Mouse (Mus musculus) intestine, postnatal 0 days (tissue): Measurements from ENCODE around the gene Mylpf. TPM values are rescaled to one million over a fixed set of nuclear protein-coding genes. Genes with fewer than 3 reads are reported as not detected.
A peak's percentile ranks its signal among the peaks of the same experiment; 100 is the strongest.

Source experiments
- ATAC-seq: fragments of 200-750 bp; cut with Nextera tagmentation; 2 replicates; pipeline ENCODE4 v1.8.0; 2017; ENCODE audit warnings: mild to moderate bottlenecking, moderate TSS enrichment, moderate library complexity
- H3K27ac ChIP-seq: fragments of 300-500 bp; sonication (generic); 2 replicates; pipeline ENCODE4 v1.5.1; 2014; ENCODE audit warnings: mild to moderate bottlenecking, low read depth, low read length, moderate library complexity
- H3K27me3 ChIP-seq: fragments of 300-500 bp; sonication (generic); replicated peaks from 2 replicates; pipeline ENCODE4 v1.6.1; 2014; ENCODE audit warnings: low read length, mixed read lengths; ENCODE audit not compliant: control insufficient read depth, insufficient read depth
- H3K36me3 ChIP-seq: fragments of 300-500 bp; sonication (generic); 2 replicates; pipeline ENCODE4 v1.6.1; 2014; ENCODE audit warnings: mild to moderate bottlenecking, moderate library complexity; ENCODE audit not compliant: control insufficient read depth, insufficient read depth
- H3K4me1 ChIP-seq: fragments of 300-500 bp; sonication (generic); replicated peaks from 2 replicates; pipeline ENCODE4 v1.6.1; 2014; ENCODE audit warnings: antibody characterized with exemption, low read length, mixed read lengths; ENCODE audit not compliant: control insufficient read depth, insufficient read depth
- H3K4me2 ChIP-seq: fragments of 300-500 bp; sonication (generic); replicated peaks from 2 replicates; pipeline ENCODE4 v1.6.1; 2014; ENCODE audit warnings: low read depth, mild to moderate bottlenecking, moderate library complexity
- H3K4me3 ChIP-seq: fragments of 300-500 bp; sonication (generic); 2 replicates; pipeline ENCODE4 v1.5.1; 2014; ENCODE audit warnings: low read depth, low read length
- H3K9ac ChIP-seq: fragments of 300-500 bp; sonication (generic); 2 replicates; pipeline ENCODE4 v1.6.1; 2014; ENCODE audit warnings: mild to moderate bottlenecking, low read depth, low read length
- H3K9me3 ChIP-seq: fragments of 300-500 bp; sonication (generic); 2 replicates; pipeline ENCODE4 v1.6.1; 2016; ENCODE audit warnings: mixed run types; ENCODE audit not compliant: control insufficient read depth
- CTCF ChIP-seq: sonication (generic); IDR thresholded peaks from 2 replicates; pipeline ENCODE4 v1.5.1; 2016; ENCODE audit warnings: low read depth, mild to moderate bottlenecking, control low read depth, antibody characterized with exemption, moderate library complexity
- WGBS: fragments of 180-500 bp; shearing (Covaris S2); extraction: QIAGEN DNeasy Blood & Tissue Kit; methylation state at CpG from one replicate; pipeline ENCODE4 v1.1.7; 2014; 5-methylcytosine and 5-hydroxymethylcytosine counted together
- polyA plus RNA-seq: library from polyadenylated mRNA; unstranded; fragments of >200 nt; fragmentation: Nextera tagmentation; extraction: Ambion mirVana; gene quantifications from 2 replicates; pipeline ENCODE4 v1.2.1, GENCODE M21; 2015

Mylpf gene
- polyA plus RNA-seq, 1 experiment from 2014 or later = 10.7 TPM

- ATAC-seq = 0 out of 2 replicates have a peak, but pooled peaks have one; percentile 12
- WGBS = 24% methylated on average over 3 of the region's 3 CpGs
- no peak overlapping the region for H3K27ac ChIP-seq
- H3K27me3 ChIP-seq = no peaks in the 10 kb centered on the region
- H3K4me3 ChIP-seq = peak overlapping the region; percentile 97; the same call in 1 of the 2 replicates
- H3K4me1 ChIP-seq = 0 out of 2 replicates have a peak, but pooled peaks cover 5% of the 10 kb centered on the region
- H3K4me2 ChIP-seq = peak overlapping the region; percentile 86
- peaks cover 13% of the 10 kb centered on the region for H3K36me3 ChIP-seq
- no peak for TF ChIP-seq CTCF
- no peaks in the 10 kb centered on the region for H3K9me3 ChIP-seq
- no peak overlapping the region for H3K9ac ChIP-seq
Measured at GRCm38 (mm10) chr7:127231376-127231775, 22.7 kb downstream of the Mylpf start.

GRCm38 (mm10) chr7:127231826-127232621 is 23.3 kb downstream of the Mylpf start:
- Histone ChIP-seq H3K9me3 (no peaks in the 10 kb centered on the region), H3K27me3 (no peaks in the 10 kb centered on the region), H3K27ac (peak overlapping the region; percentile 91), H3K4me3 (peak overlapping the region; percentile 97), H3K9ac (peak overlapping the region; percentile 79), H3K4me1 (0 out of 2 replicates have a peak, but pooled peaks cover 5% of the 10 kb centered on the region), H3K36me3 (peaks cover 19% of the 10 kb centered on the region), H3K4me2 (peak overlapping the region; percentile 86)
- no peak for ATAC-seq
- WGBS = 3% methylated on average over 20 of the region's 20 CpGs
- no peak for TF ChIP-seq CTCF

GRCm38 (mm10) chr7:127232622-127233367 is 24.1 kb downstream of the Mylpf start, which contains the start of the genes Zfp553 and Sept1:
Zfp553 (plus strand) TSS chr7:127233061.
Sept1 (minus strand) TSS chr7:127233130.
- no peak; the same call in none of the 2 replicates for TF ChIP-seq CTCF
- Histone ChIP-seq H3K27me3 (no peaks in the 10 kb centered on the region), H3K27ac (peak within 1 kb of the TSS; percentile 91), H3K4me1 (0 out of 2 replicates have a peak, but pooled peaks cover 5% of the 10 kb centered on the region), H3K9me3 (no peaks in the 10 kb centered on the region), H3K9ac (peak within 1 kb of the TSS; percentile 79), H3K36me3 (peaks cover 22% of the 10 kb centered on the region), H3K4me3 (peak within 1 kb of the TSS; percentile 97), H3K4me2 (peak within 1 kb of the TSS; percentile 86)
- peak; percentile 88 for ATAC-seq
- WGBS = under 1% methylated on average over 64 of the region's 64 CpGs

- H3K36me3 ChIP-seq = peaks cover 28% of the 10 kb centered on the region
Measured at GRCm38 (mm10) chr7:127233368-127233749, 24.7 kb downstream of the Mylpf start.

GRCm38 (mm10) chr7:127233765-127234164 is 25.1 kb downstream of the Mylpf start:
- Histone ChIP-seq H3K4me3 (peak overlapping the region; percentile 97), H3K36me3 (peaks cover 28% of the 10 kb centered on the region), H3K27me3 (no peaks in the 10 kb centered on the region), H3K4me2 (peak overlapping the region; percentile 86), H3K9ac (peak overlapping the region; percentile 79), H3K27ac (peak overlapping the region; percentile 91; the same call in 1 of the 2 replicates), H3K9me3 (no peaks in the 10 kb centered on the region), H3K4me1 (0 out of 2 replicates have a peak, but pooled peaks cover 5% of the 10 kb centered on the region)
- no peak for ATAC-seq
- no peak for TF ChIP-seq CTCF
- WGBS = 1% methylated on average over 9 of the region's 9 CpGs

More at GRCm38 (mm10) chr7:127233368-127233749, 24.7 kb downstream of the Mylpf start:
- H3K9ac ChIP-seq = peak overlapping the region; percentile 79
- peak overlapping the region; percentile 97 for H3K4me3 ChIP-seq
- WGBS = 0% methylated on average over 25 of the region's 27 CpGs
- H3K27me3 ChIP-seq = no peaks in the 10 kb centered on the region
- 0 out of 2 replicates have a peak, but pooled peaks cover 5% of the 10 kb centered on the region for H3K4me1 ChIP-seq
- peak overlapping the region; percentile 91 for H3K27ac ChIP-seq
- TF ChIP-seq CTCF = no peak; the same call in 1 of the 2 replicates
- ATAC-seq = peak; percentile 12
- H3K9me3 ChIP-seq = no peaks in the 10 kb centered on the region
- H3K4me2 ChIP-seq = peak overlapping the region; percentile 86

- WGBS = 81% methylated on average over 2 of the region's 2 CpGs
- no peak overlapping the region for H3K4me2 ChIP-seq
Measured at GRCm38 (mm10) chr7:127234777-127235176, 26.1 kb downstream of the Mylpf start.

More at GRCm38 (mm10) chr7:127234777-127235176, 26.1 kb downstream of the Mylpf start:
- no peak overlapping the region for H3K9ac ChIP-seq
- H3K4me1 ChIP-seq = 0 out of 2 replicates have a peak, but pooled peaks cover 5% of the 10 kb centered on the region
- no peaks in the 10 kb centered on the region for H3K27me3 ChIP-seq
- H3K27ac ChIP-seq = no peak overlapping the region
- H3K9me3 ChIP-seq = no peaks in the 10 kb centered on the region
- H3K4me3 ChIP-seq = no peak overlapping the region
- H3K36me3 ChIP-seq = peaks cover 28% of the 10 kb centered on the region
- TF ChIP-seq CTCF = no peak
- no peak for ATAC-seq
